Mouse (Mus musculus): ENCODE results near the gene Hs3st2. TPM values are rescaled to one million over a fixed set of nuclear protein-coding genes. Genes with fewer than 3 reads are reported as not detected.

The Hs3st2 gene
- polyA plus RNA-seq (2015; fragmentation: Nextera tagmentation; extraction: Ambion mirVana) = 0.58 and 1.1 TPM in 2 replicates

GRCm38 (mm10) chr7:121391225-121391983, at the start of gene Hs3st2:
Gene Hs3st2 (plus strand): TSS chr7:121391859.

Measured in adrenal gland, postnatal 0 days (tissue).